Mouse (Mus musculus): Measurements from ENCODE around the gene Mylk3. TPM values are rescaled to one million over a fixed set of nuclear protein-coding genes. Genes with fewer than 3 reads are reported as not detected.

Mylk3 gene
- polyA plus RNA-seq, 1 experiment from 2014 or later, result 1.9 TPM

GRCm38 (mm10) chr8:85308564-85308963 lies 77.6 kb downstream of the Mylk3 start:
- no peak overlapping the region for H3K27ac ChIP-seq
- no peak overlapping the region for H3K4me2 ChIP-seq (replicated peaks)
- H3K9ac ChIP-seq, result no peak overlapping the region
- H3K36me3 ChIP-seq, result peaks cover 45% of the 10 kb centered on the region
- H3K4me1 ChIP-seq, result no peaks in the 10 kb centered on the region
- no peaks in the 10 kb centered on the region for H3K9me3 ChIP-seq
- 94% methylated on average over 2 of the region's 2 CpGs for WGBS
- no peak for ATAC-seq (ENCODE audit: insufficient number of reproducible peaks, insufficient read depth, low FRiP score, low TSS enrichment)
- no peaks in the 10 kb centered on the region for H3K27me3 ChIP-seq
- H3K4me3 ChIP-seq, result no peak overlapping the region

DNA sequence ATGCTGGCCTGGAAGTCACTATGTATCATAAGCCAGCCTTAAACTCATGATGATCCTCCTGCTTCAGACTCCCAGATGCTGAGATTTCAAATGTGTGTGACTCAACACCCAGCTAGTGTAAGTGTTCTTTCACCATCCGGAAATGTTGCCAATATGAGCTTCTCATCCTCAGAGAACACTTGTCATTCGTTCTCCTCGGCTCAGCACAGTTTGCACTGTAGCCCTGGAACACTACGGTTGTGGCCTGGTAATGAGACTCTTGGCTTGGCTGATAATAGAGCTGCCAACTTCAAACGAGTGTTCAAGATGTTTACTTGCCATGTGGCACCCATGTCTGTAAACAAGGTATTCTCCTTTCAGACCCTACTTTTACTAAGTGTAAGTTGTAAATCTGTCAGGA lies 82.6 kb downstream of the Mylk3 start:
- Histone ChIP-seq H3K27ac (no peak overlapping the region), H3K9ac (no peak overlapping the region), H3K27me3 (no peaks in the 10 kb centered on the region), H3K4me1 (peaks cover 14% of the 10 kb centered on the region), H3K9me3 (no peaks in the 10 kb centered on the region), H3K4me3 (no peak overlapping the region), H3K36me3 (peaks cover 50% of the 10 kb centered on the region), H3K4me2 (replicated peaks) (no peak overlapping the region)
- no peak for ATAC-seq (ENCODE audit: insufficient number of reproducible peaks, insufficient read depth, low FRiP score, low TSS enrichment)
- WGBS, result 89% methylated on average over 5 of the region's 5 CpGs

DNA sequence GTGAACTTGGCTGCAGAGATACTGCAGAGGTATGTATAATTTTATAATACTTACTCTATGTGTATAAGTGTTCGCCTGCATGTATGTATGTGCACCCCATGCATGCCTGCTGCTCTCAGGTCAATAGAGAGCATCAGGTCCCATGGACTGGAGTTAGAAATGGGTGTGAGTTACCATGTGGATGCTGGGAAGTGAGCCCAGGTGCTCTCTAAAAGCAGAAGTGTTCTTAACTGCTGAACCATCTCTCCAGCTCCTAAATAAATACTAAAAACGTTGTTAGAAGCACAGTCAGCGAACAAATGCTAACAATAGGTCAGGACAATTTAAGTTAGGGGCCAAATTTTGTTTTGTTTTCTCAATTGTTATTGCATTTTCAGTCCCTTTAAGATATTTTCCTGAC lies 83.2 kb downstream of the Mylk3 start:
- Histone ChIP-seq H3K4me2 (replicated peaks) (no peak overlapping the region), H3K4me3 (no peak overlapping the region), H3K9me3 (no peaks in the 10 kb centered on the region), H3K27me3 (no peaks in the 10 kb centered on the region), H3K27ac (no peak overlapping the region), H3K9ac (no peak overlapping the region), H3K4me1 (peaks cover 17% of the 10 kb centered on the region), H3K36me3 (peaks cover 44% of the 10 kb centered on the region)
- no peak for ATAC-seq (ENCODE audit: insufficient number of reproducible peaks, insufficient read depth, low FRiP score, low TSS enrichment)
- 86% methylated on average over 3 of the region's 3 CpGs for WGBS

DNA sequence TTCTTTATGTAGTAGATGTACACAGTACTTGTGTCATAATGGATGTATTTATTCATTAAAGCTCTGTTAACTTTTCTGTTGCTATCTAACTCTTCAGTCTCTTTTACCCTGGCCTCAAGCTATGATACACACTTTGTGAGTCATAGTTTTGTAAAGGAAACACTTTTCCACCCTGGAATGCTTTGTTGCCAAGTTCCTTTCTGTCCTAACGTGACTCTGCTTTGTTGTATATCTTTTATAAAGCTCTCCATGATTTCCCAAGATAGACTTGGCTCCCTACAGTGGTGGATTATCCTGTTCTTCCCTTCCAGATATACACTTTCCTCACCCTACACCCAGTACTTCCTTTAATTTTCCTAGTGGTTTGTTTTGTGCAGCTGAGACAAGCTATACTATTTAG lies 84.2 kb downstream of the Mylk3 start:
- 58% methylated on average over 1 of the region's 1 CpGs for WGBS
- no peak for ATAC-seq (ENCODE audit: insufficient number of reproducible peaks, insufficient read depth, low FRiP score, low TSS enrichment)
- H3K9ac ChIP-seq, result no peak overlapping the region
- peaks cover 36% of the 10 kb centered on the region for H3K36me3 ChIP-seq
- H3K27me3 ChIP-seq, result no peaks in the 10 kb centered on the region
- H3K4me3 ChIP-seq, result no peak overlapping the region
- no peak overlapping the region for H3K27ac ChIP-seq
- peaks cover 21% of the 10 kb centered on the region for H3K4me1 ChIP-seq
- H3K9me3 ChIP-seq, result no peaks in the 10 kb centered on the region
- H3K4me2 ChIP-seq (replicated peaks), result no peak overlapping the region

- H3K27ac ChIP-seq, result peak within 1 kb of the TSS; percentile 97
- ATAC-seq (ENCODE audit: insufficient number of reproducible peaks, insufficient read depth, low FRiP score, low TSS enrichment), result peak; percentile 98
- H3K36me3 ChIP-seq, result peaks cover 14% of the 10 kb centered on the region
- peak within 1 kb of the TSS; percentile 71 for H3K4me2 ChIP-seq (replicated peaks)
- no peaks in the 10 kb centered on the region for H3K27me3 ChIP-seq
- peak within 1 kb of the TSS; percentile 97 for H3K4me3 ChIP-seq
- H3K9me3 ChIP-seq, result no peaks in the 10 kb centered on the region
- peaks cover 21% of the 10 kb centered on the region for H3K4me1 ChIP-seq
- WGBS, result under 1% methylated on average over 63 of the region's 63 CpGs
- peak within 1 kb of the TSS; percentile 82 for H3K9ac ChIP-seq
Measured at GRCm38 (mm10) chr8:85299434-85300077, 86.6 kb downstream of the Mylk3 start, which contains the start of the genes Orc6 and Vps35. Gene Orc6 (plus strand): TSS chr8:85299632. Gene Vps35 (minus strand): TSS chr8:85299802.

- Histone ChIP-seq H3K9ac (peak overlapping the region; percentile 82), H3K4me2 (replicated peaks) (peak overlapping the region; percentile 71), H3K4me1 (peaks cover 21% of the 10 kb centered on the region), H3K4me3 (peak overlapping the region; percentile 97), H3K9me3 (no peaks in the 10 kb centered on the region), H3K36me3 (peaks cover 14% of the 10 kb centered on the region), H3K27me3 (no peaks in the 10 kb centered on the region), H3K27ac (peak overlapping the region; percentile 97)
- no peak for ATAC-seq (ENCODE audit: insufficient number of reproducible peaks, insufficient read depth, low FRiP score, low TSS enrichment)
- under 1% methylated on average over 53 of the region's 53 CpGs for WGBS
Measured at GRCm38 (mm10) chr8:85298600-85299433, 87.3 kb downstream of the Mylk3 start.

- 85% methylated on average over 1 of the region's 1 CpGs for WGBS
- Histone ChIP-seq H3K4me2 (replicated peaks) (no peak overlapping the region), H3K4me1 (no peaks in the 10 kb centered on the region), H3K4me3 (no peak overlapping the region), H3K9me3 (no peaks in the 10 kb centered on the region), H3K9ac (no peak overlapping the region), H3K27me3 (no peaks in the 10 kb centered on the region), H3K36me3 (peaks cover 55% of the 10 kb centered on the region), H3K27ac (no peak overlapping the region)
- ATAC-seq (ENCODE audit: insufficient number of reproducible peaks, insufficient read depth, low FRiP score, low TSS enrichment), result no peak
Measured at GRCm38 (mm10) chr8:85286846-85287245, 99.3 kb downstream of the Mylk3 start.

Other genes with a start within 250 kb of the Mylk3 start
- not detected in 2 replicates for gene Cks1brt, start 234.4 kb downstream of the Mylk3 start, polyA plus RNA-seq (2016; fragmentation: Nextera tagmentation; extraction: Ambion mirVana)
- not detected in 2 replicates for gene Olfr371, start 160.4 kb downstream of the Mylk3 start, polyA plus RNA-seq (2016; fragmentation: Nextera tagmentation; extraction: Ambion mirVana)
- 118 and 124 TPM in 2 replicates for gene Orc6, start 86.7 kb downstream of the Mylk3 start, polyA plus RNA-seq (2016; fragmentation: Nextera tagmentation; extraction: Ambion mirVana)
- 141 and 150 TPM in 2 replicates for gene Vps35, start 86.5 kb downstream of the Mylk3 start, polyA plus RNA-seq (2016; fragmentation: Nextera tagmentation; extraction: Ambion mirVana)
- gene 4921524J17Rik, start 46.5 kb upstream of the Mylk3 start, polyA plus RNA-seq (2016; fragmentation: Nextera tagmentation; extraction: Ambion mirVana), result 50.5 and 51.2 TPM in 2 replicates
- 47.3 and 48.8 TPM in 2 replicates for gene Gpt2, start 106.2 kb upstream of the Mylk3 start, polyA plus RNA-seq (2016; fragmentation: Nextera tagmentation; extraction: Ambion mirVana)
- 162 and 170 TPM in 2 replicates for gene Dnaja2, start 169.0 kb upstream of the Mylk3 start, polyA plus RNA-seq (2016; fragmentation: Nextera tagmentation; extraction: Ambion mirVana)

All from embryonic facial prominence, embryonic 12.5 days (tissue).